Mouse (Mus musculus): ENCODE data around the gene Ly6c2.
"Not testable (repeated sequence)": the region's sequence is repeated elsewhere in the genome, so short reads cannot be mapped to it uniquely, and the experiment has no call there.

DNA sequence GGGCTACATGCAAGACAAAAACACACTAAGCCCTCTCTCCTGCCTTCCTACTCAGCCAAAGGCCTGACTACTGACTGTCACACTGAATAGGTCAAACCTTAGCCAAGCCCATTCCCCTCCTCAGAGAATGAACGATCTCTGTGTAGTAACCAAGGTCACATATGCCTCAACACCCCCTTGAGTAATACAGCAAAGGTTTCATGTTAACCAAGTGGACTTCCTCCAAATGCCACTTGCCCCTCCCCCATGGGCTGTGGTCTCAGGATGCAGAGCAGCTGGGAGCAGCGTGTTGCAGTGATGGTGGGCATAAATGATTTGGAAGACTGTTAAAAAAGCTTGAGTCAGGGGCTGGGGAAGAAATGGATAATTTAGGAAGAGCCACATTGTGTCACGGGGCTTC, 26.0 kb upstream of the Ly6c2 start:
- not testable (repeated sequence) for TF ChIP-seq POLR2A (IDR thresholded peaks at IDR 0.05; ENCODE audit: low read depth, low read length); CTCF (IDR thresholded peaks at IDR 0.05; ENCODE audit: extremely low read depth, insufficient read length, insufficient replicate concordance, low read depth, low read length)

All from small intestine, adult 2 months (tissue).